Mouse (Mus musculus) embryo, embryonic 10.5 days (tissue): ENCODE measurements around the gene H2-Q7.
"Not testable (repeated sequence)": the region's sequence is repeated elsewhere in the genome, so short reads cannot be mapped to it uniquely, and the experiment has no call there.

ENCODE experiments used
- DNase-seq: peaks from one replicate; pipeline ENCODE4 v3.0.0-alpha.2; 2015; ENCODE audit warnings: low spot score

The H2-Q7 gene

GRCm38 (mm10) chr17:35438885-35439284 is at the start of gene H2-Q7:
Gene H2-Q7 (plus strand): TSS chr17:35439155.
- peak; percentile 92 for DNase-seq

DNA sequence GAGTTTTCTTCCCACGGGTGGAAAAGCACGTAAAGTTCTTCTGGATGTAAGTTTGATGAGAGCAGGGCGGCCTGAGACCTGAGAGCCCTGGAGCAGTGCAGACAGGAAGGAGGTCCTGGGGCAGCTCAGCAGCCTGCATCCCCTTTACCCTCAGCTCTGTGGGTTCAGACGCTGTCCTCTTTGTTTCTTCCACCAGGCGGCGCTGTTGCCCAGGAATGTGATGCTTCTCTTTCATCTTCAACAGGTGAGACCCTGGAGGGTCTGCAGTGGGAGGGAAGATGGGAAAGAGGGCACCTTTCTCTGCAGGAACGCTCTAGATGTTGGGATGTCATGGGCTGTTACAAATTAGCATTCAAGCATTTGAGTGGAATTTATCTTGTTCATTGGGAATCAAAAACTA is 49.2 kb upstream of the H2-Q7 start:
- DNase-seq: peak; percentile 65

- DNase-seq: not testable (repeated sequence)
Measured at GRCm38 (mm10) chr17:35392671-35393070, 46.3 kb upstream of the H2-Q7 start.

GRCm38 (mm10) chr17:35393864-35394800 is 44.8 kb upstream of the H2-Q7 start:
- peak; percentile 5 for DNase-seq

DNA sequence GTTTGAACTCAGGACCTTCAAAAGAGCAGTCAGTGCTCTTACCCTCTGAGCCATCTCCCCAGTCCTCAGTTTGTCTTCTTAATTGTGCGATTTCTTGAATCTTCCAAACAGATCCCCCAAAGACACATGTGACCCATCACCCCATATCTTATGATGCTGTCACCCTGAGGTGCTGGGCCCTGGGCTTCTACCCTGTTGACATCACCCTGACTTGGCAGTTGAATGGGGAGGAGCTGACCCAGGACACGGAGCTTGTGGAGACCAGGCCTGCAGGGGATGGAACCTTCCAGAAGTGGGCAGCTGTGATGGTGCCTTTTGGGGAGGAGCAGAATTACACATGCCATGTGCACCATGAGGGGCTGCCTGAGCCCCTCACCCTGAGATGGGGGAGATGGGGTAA is 42.0 kb upstream of the H2-Q7 start:
- not testable (repeated sequence) for DNase-seq

DNA sequence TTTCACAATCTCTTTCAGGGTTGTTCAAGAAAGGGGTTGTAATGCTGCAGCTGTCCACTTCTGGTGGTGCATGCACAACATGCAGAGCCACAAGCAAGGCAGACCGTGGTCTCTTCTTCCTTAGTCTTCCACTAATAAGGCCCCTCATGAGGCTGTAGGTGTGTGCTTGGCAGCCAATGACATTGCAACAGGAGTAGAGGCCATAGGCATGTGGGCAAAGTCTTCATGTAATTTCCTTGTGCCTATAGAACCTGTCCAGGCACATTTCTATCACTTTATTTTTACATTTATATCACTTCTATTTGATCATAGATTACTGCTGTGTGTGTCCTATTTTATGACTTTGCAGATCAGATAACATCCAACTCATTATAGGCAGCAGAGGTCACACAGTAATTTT is 25.9 kb upstream of the H2-Q7 start:
- not testable (repeated sequence) for DNase-seq

- DNase-seq: not testable (repeated sequence)
Measured at GRCm38 (mm10) chr17:35415273-35416129, 23.5 kb upstream of the H2-Q7 start.

GRCm38 (mm10) chr17:35418772-35419171 is 20.2 kb upstream of the H2-Q7 start:
- DNase-seq: no peak

DNA sequence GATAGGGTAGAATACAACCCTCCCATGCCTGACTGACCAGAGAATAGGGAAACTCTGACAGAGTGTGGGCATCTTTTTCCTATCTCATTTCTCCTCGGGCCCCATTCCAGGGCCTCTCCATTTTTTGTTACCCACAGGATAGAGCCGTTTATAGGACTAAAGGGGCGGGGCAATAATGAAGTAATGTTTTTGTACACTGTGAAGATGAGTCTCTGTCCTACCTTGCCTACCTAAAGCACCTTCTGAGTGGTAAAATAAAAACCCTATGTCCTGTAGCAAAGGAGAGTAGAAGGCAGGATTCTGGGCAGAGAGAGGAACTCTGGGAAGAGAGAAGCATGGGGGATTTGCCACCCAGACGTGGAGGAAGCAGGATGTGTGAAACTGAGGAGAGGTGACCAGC is 19.4 kb upstream of the H2-Q7 start:
- not testable (repeated sequence) for DNase-seq

- DNase-seq: peak; percentile 75
Measured at GRCm38 (mm10) chr17:35420206-35420810, 18.6 kb upstream of the H2-Q7 start.

- not testable (repeated sequence) for DNase-seq
Measured at GRCm38 (mm10) chr17:35421331-35421730, 17.6 kb upstream of the H2-Q7 start.

GRCm38 (mm10) chr17:35422360-35422759 is 16.6 kb upstream of the H2-Q7 start:
- DNase-seq: not testable (repeated sequence)

DNA sequence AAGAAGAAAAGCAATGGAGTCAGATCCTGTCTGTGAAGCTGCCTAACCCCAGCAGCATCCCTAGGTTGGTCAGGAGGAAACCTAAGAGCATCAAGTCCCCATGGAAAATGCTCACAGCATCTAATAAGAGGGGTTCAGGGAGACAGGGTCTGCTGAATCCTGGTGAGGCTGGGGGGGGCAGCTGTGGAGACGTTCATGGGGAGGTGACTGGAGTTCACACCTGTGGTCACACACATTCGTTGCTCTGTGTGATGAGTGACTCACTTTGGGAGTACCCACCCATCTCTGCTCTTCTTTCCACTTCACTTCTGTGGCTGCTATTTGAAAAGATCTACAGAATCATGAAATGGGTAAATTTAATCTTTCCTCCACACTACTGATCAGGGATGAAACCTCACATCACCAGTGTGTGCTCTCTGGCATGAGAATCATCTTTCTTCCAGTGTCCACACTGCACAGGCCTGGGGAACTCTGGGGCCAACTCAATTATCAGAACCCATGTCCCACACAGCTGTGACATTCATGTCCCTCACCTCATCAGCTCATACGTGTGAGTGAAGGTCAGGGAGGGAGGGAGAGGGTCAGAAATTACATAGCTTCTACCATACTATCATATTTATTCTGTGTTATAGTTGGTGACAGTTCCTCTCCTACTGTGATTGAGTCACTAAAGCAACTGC is 15.7 kb upstream of the H2-Q7 start:
- DNase-seq: not testable (repeated sequence)

GRCm38 (mm10) chr17:35424106-35424505 is 14.8 kb upstream of the H2-Q7 start:
- peak; percentile 0 for DNase-seq

DNA sequence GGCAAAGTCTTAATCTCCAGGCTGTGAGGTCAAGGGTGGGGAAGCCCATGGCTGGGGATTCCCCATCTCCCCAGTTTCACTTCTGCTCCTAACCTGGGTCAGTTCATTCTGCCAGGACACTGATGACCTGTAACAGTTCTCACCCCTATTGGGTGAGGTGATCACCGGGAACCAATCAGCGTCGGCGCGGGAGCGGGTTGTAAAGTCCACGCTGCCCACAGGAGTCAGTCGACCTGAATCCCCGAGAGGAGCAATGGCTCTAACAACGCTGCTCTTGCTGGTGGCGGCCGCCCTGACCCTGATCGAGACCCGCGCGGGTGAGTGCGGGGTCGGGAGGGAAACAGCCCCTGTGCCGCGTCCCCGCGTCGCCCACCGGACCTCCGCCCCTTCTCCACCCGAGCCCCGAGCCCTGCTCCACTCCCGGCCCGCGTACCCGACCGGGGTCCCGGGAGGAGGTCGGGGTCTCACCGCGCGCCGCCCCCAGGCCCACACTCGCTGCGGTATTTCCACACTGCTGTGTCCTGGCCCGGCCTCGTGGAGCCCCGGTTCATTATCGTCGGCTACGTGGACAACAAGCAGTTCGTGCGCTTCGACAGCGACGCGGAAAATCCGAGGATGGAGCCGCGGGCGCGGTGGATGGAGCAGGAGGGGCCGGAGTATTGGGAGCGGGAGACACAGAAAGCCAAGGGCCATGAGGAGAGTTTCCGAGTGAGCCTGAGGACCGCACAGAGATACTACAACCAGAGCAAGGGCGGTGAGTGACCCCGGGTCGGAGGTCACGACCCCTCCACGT is 14.1 kb upstream of the H2-Q7 start, which contains the start of gene H2-Q6:
TSS of gene H2-Q6 (plus strand) at position 227 of the 793 bp plus-strand sequence.
- peak; percentile 74 for DNase-seq

- DNase-seq: peak; percentile 23
Measured at GRCm38 (mm10) chr17:35425474-35425873, 13.5 kb upstream of the H2-Q7 start.

DNA sequence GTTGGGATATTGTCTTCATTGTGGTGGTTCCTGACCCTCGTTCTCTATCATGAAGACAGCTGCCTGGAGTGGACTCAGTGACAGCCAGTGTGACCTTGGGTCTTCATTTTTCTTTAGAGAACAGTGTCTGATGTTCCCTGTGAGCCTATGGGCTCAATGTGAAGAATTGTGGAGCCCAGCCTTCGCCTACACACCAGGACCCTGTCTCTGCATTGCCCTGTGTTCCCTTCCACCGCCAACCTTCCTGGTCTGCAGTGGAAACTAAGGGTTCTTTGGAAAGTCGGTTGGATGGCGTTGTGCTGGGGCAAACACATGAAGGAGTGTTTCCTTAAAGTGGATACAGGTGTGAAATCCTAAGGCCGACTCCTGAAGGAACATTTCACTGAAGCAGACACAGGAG is 10.1 kb upstream of the H2-Q7 start:
- not testable (repeated sequence) for DNase-seq

GRCm38 (mm10) chr17:35430671-35431070 is 8.3 kb upstream of the H2-Q7 start:
- not testable (repeated sequence) for DNase-seq

GRCm38 (mm10) chr17:35432167-35432566 is 6.8 kb upstream of the H2-Q7 start:
- DNase-seq: not testable (repeated sequence)

- DNase-seq: peak; percentile 78
Measured at GRCm38 (mm10) chr17:35434836-35435235, 4.1 kb upstream of the H2-Q7 start.

DNA sequence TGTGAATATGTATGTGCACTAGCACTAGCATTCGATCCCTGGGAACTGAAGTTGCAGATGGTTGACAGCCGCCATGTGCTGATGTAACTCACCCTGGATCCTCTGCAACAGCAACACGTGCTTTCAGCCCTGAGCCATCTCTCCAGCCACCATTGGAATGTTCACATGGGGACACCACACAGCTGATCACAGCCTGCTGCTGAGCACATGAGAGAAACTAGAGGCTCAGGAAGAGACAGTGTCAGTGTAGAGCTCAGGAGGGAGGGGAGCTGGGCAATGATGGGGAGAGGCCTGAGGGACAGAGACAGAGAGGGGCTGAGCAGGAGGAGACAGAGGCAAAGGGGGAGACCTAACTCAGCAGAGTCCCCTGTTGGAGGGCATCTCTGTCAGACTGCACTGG is 3.4 kb upstream of the H2-Q7 start:
- peak; percentile 0 for DNase-seq
